Mouse (Mus musculus): ENCODE measurements at regions not wholly inside any gene's neighbourhood (a gene's known extent, or its start where the extent isn't known, plus 50 kb on each side); places are given as distances from the start of the nearest gene placed in this dataset.

GRCm38 (mm10) chr11:38886466-38886865 lies 1650.7 kb upstream of the Tenm2 start:
- no peak for DNase-seq

- no peak for DNase-seq
These were observed 1626.0 kb upstream of the Tenm2 start for GRCm38 (mm10) chr11:38861622-38862345.

GRCm38 (mm10) chr11:38856645-38857044 lies 1620.9 kb upstream of the Tenm2 start:
- DNase-seq = no peak

GRCm38 (mm10) chr11:38829148-38829547 lies 1593.4 kb upstream of the Tenm2 start:
- DNase-seq = peak; percentile 43

GRCm38 (mm10) chr11:38828375-38828774 lies 1592.6 kb upstream of the Tenm2 start:
- peak; percentile 25 for DNase-seq

- no peak for DNase-seq
These were observed 1589.5 kb upstream of the Tenm2 start for GRCm38 (mm10) chr11:38825172-38825753.

- no peak for DNase-seq
These were observed 1582.4 kb upstream of the Tenm2 start for GRCm38 (mm10) chr11:38818141-38818540.

- DNase-seq = no peak
These were observed 1547.8 kb upstream of the Tenm2 start for GRCm38 (mm10) chr11:38783548-38783947.

GRCm38 (mm10) chr11:38779585-38779984 lies 1543.8 kb upstream of the Tenm2 start:
- no peak for DNase-seq

- DNase-seq = no peak
These were observed 1526.5 kb upstream of the Tenm2 start for GRCm38 (mm10) chr11:38762241-38762640.

- no peak for DNase-seq
These were observed 1511.8 kb upstream of the Tenm2 start for GRCm38 (mm10) chr11:38747549-38747948.

GRCm38 (mm10) chr11:38729101-38729500 lies 1493.3 kb upstream of the Tenm2 start:
- DNase-seq = no peak

- DNase-seq = no peak
These were observed 1479.9 kb upstream of the Tenm2 start for GRCm38 (mm10) chr11:38715697-38716096.

GRCm38 (mm10) chr11:38681264-38681663 lies 1445.5 kb upstream of the Tenm2 start:
- DNase-seq = no peak

GRCm38 (mm10) chr11:38673367-38674056 lies 1437.7 kb upstream of the Tenm2 start:
- DNase-seq = peak; percentile 46

Data from heart, adult 11 months (tissue).